Mouse (Mus musculus): ENCODE measurements around the gene Srarp.
A peak's percentile ranks its signal among the peaks of the same experiment; 100 is the strongest.

Gene Srarp

GRCm38 (mm10) chr4:141456193-141456938 is 20.5 kb upstream of the Srarp start:
- DNase-seq (ENCODE audit: low spot score), result no peak

GRCm38 (mm10) chr4:141455526-141455925 is 19.6 kb upstream of the Srarp start:
- no peak for DNase-seq (ENCODE audit: low spot score)

DNA sequence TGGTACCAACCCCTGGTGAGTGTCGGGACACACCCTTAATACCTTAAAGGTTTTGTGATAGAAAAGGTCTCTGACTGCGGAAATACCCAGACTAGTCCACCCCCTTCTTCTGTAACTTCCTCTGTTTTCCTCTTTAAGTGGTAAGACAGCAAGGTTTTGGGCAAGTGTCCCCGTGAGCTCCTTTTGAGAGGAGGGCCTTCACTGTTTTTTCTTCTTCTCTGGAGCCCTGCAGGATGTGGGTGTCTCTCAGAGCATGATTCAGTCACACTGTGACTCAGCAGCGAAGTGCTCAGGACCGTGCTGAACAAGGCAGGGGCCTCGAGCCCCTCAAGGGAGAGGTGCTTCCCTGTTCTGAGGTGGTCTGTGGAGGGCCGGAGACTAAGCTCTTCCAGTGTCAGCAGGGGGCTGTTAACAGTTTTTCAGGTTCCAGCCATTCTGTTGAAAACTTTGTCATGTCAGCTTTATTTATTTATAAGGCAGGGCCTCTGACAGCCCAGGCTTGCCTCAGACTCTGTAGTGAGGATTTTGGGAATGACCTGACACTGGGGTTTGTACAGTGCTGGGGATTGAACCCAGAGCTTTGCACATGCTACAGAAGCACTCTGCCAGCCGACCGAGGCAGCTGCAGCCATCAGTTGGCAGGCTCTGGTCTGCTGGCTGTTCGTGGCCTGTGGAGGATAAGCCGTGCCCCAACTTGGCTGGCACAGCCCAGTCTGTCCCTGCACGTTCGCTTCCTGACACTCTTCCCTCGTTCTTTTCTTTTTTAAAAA is 18.9 kb upstream of the Srarp start:
- DNase-seq (ENCODE audit: low spot score), result no peak

DNA sequence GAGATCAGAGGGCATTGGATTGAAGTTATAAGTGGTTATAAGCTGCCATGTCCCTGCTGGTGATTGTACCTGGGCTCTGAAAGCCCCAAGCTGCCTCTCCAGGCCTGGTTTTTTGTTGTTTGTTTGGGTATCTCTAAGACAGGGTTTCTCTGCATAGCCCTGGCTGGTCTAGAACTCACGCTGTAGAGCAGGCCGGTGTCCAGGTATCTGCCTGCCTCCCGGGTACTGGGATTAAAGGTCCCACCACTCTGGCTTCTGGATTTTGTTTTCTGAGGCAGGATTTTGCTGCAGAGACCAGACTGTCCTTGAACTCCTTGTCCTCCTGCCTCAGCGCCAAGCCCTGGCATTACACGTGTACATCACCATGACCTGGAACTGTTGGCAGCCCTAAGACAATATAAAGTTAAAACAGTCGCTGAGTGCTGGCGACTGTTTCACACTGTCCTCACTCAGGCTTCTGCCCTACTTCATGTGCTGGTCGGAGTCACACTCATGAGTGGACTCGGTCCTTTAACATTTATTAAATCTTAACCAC is 16.1 kb upstream of the Srarp start:
- no peak for DNase-seq (ENCODE audit: low spot score)

DNA sequence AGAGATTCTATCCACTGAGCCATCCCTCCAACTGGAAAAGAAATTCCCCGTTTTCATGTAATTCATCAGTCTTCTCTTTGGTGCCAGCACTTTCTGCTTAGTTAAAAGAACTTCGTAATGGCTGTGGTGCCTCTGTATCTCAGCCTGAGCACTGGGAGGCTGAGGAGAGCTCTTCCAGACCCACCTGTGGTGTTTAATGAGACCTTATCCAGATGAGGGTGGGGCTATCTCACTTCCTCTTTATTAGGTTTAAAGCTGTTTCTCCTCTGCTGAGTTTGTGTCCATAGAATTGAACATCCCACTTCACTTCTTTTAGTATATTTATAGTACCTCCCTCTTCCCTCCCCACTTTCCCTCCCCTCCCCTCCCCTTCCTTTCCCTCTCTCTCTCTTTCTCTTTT is 15.3 kb upstream of the Srarp start:
- no peak for DNase-seq (ENCODE audit: low spot score)

GRCm38 (mm10) chr4:141446211-141446610 is 10.3 kb upstream of the Srarp start:
- DNase-seq (ENCODE audit: low spot score), result no peak

GRCm38 (mm10) chr4:141445328-141445720 is 9.4 kb upstream of the Srarp start:
- peak; percentile 77 for DNase-seq (ENCODE audit: low spot score)

DNA sequence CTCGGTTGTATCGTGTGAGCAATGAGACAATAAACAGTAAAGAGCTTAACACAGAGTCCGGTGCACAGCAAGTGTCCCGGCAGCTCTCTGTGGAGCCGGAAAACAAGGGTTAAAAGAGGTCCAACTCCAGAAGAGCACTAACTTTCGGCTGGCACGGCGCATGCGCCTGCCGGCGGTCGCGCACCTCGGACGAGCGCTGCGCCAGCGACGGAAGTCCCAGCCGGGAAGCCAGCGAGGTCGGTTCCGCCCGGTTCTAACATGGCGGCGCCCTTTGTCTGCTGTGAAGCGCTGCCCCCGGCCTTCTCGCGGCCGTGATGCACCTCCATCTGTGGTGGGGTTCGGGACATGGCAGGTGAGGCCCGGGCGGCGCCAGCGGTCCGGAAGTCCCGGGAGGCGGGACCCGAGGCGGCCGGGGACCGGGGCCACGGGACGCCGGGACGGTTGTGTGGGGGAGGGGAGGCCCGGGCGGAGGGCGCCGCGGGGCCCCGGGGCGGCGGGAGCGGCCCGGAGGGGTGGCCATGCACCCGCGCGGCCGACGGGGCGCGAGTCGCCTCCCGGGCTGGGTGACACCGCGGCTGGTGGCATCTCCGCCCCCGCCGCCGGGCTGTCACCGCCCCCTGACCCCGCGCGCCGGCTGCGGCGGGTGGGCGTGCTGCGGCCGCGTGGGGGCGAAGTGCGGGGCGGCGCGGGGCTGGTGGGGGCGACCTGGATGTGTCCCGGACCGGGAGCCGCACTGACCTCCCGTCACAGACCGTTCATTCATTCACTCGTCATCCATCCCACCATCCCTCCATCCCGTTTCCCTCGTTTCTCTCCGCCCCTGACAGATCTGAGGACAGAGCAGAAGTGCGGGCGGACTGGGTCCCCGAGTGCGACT is 8.8 kb upstream of the Srarp start, which contains the start of gene Zbtb17:
Gene Zbtb17 (plus strand): TSS at position 204 of the 877 bp plus-strand sequence.
- peak; percentile 93 for DNase-seq (ENCODE audit: low spot score)

DNA sequence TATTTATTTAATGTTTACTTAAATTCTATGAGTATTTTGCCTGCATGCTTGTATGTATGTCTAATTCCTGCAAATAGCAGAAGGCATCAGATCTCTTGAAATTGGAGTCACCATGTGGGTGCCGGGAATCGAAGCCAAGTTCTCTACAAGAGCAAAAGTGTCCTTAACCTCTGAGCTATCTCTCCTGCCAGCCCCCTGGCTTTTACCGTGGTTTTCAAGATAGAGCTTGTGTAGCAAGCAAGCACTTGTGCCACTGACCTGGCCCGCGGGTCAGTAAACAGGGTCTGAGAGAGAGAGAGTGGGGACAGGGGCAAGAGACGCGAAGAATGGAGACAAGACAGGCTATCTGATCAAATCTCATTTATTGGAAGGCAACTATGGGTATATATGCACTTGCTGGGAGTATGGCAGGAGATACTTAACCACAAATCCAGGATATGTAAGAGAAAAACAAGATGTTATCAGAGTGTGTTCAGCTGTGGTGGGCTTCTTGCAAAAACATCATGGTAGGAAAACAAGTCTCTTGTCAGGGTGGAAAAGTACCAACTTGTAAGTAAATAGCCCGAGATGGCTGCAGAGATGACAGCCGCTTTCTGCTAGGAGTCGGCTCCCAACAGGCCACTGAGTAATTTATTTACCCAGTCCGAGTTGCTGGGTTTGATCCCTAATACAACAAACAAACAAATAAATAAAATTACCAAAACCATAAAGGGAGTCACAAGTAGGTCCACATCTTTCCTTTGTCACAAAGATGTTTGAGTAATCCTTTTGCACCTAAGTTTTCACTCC is 7.9 kb upstream of the Srarp start:
- DNase-seq (ENCODE audit: low spot score), result no peak

DNA sequence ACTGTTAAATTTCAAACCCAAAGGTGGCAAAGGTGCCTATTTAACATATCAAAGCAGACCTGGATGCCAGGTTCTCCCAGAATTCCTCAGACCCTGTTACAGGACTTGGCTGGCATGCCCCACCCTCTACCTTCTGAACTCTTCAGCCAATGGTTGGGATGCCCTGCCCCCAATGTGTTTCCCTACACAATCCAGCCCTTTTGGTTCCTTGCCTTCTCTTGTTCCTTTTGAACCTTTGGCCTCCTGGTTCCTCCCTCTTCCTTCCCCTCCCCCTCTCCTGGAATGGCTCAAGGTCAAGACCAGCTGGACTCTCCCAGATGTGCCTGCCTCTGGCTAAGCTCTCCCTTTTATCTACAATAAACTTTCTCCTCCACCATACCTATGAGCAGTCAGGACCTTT is 5.0 kb upstream of the Srarp start:
- DNase-seq (ENCODE audit: low spot score), result no peak

GRCm38 (mm10) chr4:141439083-141439803 is 3.3 kb upstream of the Srarp start:
- no peak for DNase-seq (ENCODE audit: low spot score)

DNA sequence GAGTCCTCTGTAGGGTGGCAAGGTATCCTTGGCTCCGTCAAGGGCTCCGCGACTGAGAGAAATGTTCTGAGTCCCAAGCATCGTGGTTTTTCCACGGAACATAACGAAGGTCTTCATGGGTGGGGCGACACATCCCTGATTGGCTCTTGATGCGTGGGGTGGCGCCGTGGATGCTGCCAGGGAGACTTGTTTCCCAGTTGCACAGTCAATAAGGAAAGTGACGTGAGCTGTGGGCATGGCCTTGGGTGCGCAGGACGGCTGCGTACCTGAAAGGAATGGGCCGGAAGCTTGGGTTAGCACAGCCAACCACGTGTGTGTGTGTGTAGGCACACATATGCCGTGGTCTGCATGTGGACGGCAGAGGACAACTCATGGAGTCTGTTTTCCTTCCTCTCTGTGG is 2.7 kb downstream of the Srarp start:
- no peak for DNase-seq (ENCODE audit: low spot score)

DNA sequence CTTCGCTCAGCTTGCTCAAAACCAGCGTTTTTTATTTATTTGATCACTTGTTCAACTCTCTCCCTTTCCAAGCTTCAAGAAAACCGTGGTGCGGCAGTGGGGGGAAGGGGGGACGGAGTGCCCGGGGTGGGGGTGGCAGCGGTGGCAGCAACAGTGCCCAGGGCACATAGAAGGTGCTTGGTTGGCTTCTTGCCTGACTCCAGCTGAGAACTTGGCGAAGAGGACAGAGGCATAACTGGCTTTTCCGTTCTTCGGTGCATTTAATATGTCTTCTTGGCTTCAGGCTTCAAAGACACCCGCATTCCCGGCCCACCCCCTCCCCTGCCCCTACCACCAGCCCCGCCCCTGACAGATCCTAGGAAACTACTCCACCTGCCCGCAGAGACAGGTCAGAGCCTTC is 3.2 kb downstream of the Srarp start:
- DNase-seq (ENCODE audit: low spot score), result no peak

- peak; percentile 74 for DNase-seq (ENCODE audit: low spot score)
Observed at GRCm38 (mm10) chr4:141430997-141431396, 4.9 kb downstream of the Srarp start.

GRCm38 (mm10) chr4:141429847-141430246 is 6.1 kb downstream of the Srarp start:
- DNase-seq (ENCODE audit: low spot score), result peak; percentile 44

DNA sequence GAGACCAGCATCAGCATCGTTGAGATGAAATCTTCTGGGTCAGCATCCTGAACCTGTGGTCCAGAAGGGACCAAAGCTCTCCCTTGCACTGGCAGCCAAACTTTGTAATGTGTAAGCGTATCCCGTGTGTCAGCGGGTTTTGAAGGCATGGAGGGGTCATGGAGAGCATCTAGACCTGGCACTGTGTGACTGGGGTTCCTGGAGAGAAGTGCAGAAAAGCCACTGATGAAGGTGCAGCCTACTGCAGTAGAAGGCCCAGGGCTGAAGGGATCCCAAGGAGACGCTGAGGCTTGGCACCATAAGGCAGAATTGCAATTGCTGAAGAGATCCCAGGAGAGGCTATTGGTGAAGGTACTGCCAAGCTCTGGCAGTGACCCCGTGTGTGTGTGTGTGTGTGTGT is 6.5 kb downstream of the Srarp start:
- DNase-seq (ENCODE audit: low spot score), result no peak

DNA sequence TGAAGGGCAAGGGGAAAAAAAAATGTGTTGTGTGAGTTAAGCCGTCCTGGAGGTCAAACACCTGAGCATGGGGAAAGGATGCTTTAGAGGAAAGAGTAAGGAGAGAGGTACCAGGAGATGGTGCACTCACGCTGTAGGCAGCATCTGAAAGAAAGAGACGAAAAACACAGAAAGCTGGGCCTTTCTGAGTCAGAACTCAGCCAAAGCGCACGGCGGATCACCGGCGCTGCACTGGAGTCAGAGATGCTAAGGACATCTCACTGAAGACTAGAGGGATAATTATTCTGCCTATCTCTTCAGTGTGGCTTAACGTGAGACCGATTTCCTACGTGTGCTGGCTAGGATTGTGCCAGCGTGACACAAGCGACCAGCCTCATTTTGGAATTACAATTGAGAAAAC is 8.0 kb downstream of the Srarp start:
- no peak for DNase-seq (ENCODE audit: low spot score)

DNA sequence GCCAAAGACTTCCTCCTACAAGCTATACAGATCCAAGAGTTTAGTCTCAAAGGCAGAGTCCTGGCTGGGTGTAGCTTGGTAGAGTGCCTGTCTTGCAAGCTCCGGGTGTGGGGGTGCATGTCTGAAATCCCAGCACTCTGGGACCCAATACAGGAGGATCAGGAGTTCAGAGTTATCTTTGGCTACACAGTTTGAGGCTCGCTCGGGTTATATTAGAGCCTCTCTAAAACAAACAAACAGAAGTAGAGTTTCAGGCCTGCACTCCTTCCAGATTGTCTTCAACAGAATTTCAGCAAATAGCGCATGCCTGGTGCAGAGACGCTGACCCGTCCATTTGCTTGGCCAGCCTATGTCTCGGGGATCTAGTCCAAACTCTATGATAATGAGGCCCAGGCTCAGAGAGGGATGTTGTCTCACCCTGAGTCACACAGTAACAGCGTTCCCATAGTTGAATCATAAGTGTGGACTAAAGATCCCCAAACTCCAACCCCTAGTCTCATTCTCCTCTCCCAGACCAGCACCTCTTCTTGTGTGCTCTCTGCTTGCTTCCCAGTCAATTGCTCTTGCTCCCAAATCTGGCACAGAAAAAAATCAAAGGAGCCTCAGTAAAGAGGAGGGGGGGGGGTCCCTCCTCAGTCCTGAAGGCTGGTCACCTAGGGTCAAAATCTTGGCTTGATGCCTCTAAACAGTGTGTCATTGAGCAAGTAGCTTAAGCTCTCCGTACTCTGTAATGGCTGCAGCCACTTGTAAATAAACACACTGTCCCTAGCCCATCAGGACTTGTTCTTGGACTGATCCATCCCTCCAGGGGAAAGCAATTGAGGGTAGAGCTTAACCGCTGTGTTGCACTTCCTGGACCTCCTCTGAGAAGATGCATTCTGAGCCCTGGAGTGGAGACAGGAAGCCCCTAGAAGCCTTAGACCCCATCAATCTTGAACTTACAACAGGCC is 8.8 kb downstream of the Srarp start:
- no peak for DNase-seq (ENCODE audit: low spot score)
